Mouse (Mus musculus) MEL (cell line): ENCODE data around the gene Grip2.

Experiments
- CTCF ChIP-seq, 3 experiments: IDR thresholded peaks in 2 of 3; conservative IDR thresholded peaks in 1 of 3; 2 replicates each; pipeline ENCODE4 v1.5.1; 2011 to 2012; ENCODE audit warnings: low read length in 3 of 3, low read depth in 2 of 3, mild to moderate bottlenecking in 2 of 3, improper control_type of control experiment in 1 of 3, inconsistent platforms in 1 of 3, mixed read lengths in 1 of 3, moderate library complexity in 1 of 3; ENCODE audit not compliant: control insufficient read depth in 1 of 3, insufficient read depth in 1 of 3, poor library complexity in 1 of 3, severe bottlenecking in 1 of 3
- ETS1 ChIP-seq: IDR thresholded peaks from 2 replicates; pipeline ENCODE4 v1.6.1; 2012; ENCODE audit warnings: low read depth, mild to moderate bottlenecking, inconsistent platforms, low read length, improper control_type of control experiment, moderate library complexity
- POLR2A ChIP-seq, 2 experiments: IDR thresholded peaks; 2 replicates each; pipeline ENCODE4 v1.6.1; 2011 to 2012; ENCODE audit warnings: low read length in 2 of 2, mild to moderate bottlenecking in 2 of 2, control low read depth in 1 of 2, improper control_type of control experiment in 1 of 2, low read depth in 1 of 2, moderate library complexity in 1 of 2; ENCODE audit not compliant: control insufficient read depth in 1 of 2, insufficient read depth in 1 of 2, poor library complexity in 1 of 2

- TF ChIP-seq ETS1 (no peak), CTCF (IDR thresholded peaks at IDR 0.05 in 2 of 3, conservative IDR thresholded peaks at IDR 0.05 in 1 of 3; ENCODE audit: control insufficient read depth in 1 of 3, insufficient read depth in 1 of 3, low read depth in 2 of 3, low read length in 3 of 3, poor library complexity in 1 of 3, severe bottlenecking in 1 of 3) (no peak), POLR2A (IDR thresholded peaks at IDR 0.05; ENCODE audit: control insufficient read depth in 1 of 2, insufficient read depth in 1 of 2, low read depth in 1 of 2, low read length in 2 of 2, poor library complexity in 1 of 2) (no peak)
These were observed 84.1 kb downstream of the Grip2 start for GRCm38 (mm10) chr6:91742995-91743394.
